Mouse (Mus musculus) left cerebral cortex, postnatal 4 days (tissue): ENCODE measurements at regions not wholly inside any gene's neighbourhood (a gene's known extent, or its start where the extent isn't known, plus 50 kb on each side); places are given as distances from the start of the nearest gene placed in this dataset.
A peak's percentile ranks its signal among the peaks of the same experiment; 100 is the strongest.

Source experiments
- DNase-seq: peaks from one replicate; pipeline ENCODE4 v3.0.0-alpha.2; 2022
- intact Hi-C: fragments of 180-260 bp; cut with DNase I; formaldehyde crosslinking; loops from one replicate; pipeline ENCODE4 v1.15.1; 2025

DNA sequence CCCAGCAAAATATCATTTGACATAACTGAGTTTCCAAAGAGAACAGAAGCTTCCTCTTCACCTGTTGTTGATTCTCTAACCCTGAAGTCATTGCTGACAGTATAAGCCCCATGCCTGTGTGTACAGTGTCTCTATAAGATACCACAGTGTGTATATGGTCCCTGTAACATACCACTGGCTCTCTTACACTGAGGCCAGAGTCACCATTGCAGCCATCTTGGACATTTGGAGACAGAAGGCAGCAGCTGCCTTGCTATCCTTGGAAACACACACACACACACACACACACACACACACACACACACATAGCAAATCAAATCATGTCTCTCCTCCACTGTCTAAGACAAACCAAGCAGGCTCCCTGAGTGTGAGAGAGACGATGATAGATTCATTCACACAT lies 192.9 kb downstream of the Ackr3 start:
- no peak for DNase-seq
- intact Hi-C loops: no loop called here

DNA sequence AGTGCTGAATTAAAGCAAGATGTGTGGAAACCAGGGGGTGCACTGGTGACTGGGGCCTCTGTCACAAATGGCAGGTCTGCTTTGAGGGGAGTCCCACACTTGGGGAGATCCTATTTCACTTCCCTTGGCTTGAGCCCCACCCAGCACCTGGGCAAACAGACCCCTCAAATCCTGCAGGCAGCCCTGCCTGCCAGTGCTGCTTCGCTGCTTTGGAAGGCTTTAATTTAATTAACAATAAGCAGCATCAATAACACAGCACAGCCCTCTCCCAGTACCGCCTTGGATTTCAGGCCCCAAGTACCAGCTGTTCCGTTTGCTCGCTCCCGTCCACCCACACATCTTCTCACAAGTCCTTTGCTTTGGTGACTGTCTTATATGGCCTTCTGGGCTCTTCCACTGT lies 193.6 kb downstream of the Ackr3 start:
- intact Hi-C loops: no loop called here
- DNase-seq: peak; percentile 11

GRCm38 (mm10) chr1:90398396-90398975 lies 194.7 kb downstream of the Ackr3 start:
- DNase-seq: no peak
- intact Hi-C loops: no loop called here

- intact Hi-C loops: no loop called here
- DNase-seq: no peak
Measured at GRCm38 (mm10) chr1:90403057-90403456, 199.3 kb downstream of the Ackr3 start.

GRCm38 (mm10) chr1:90404717-90405487 lies 197.9 kb upstream of the Cops8 start:
- DNase-seq: no peak
- intact Hi-C loops: no loop called here

- intact Hi-C loops: no loop called here
- DNase-seq: no peak
Measured at GRCm38 (mm10) chr1:90406663-90407062, 196.1 kb upstream of the Cops8 start.

DNA sequence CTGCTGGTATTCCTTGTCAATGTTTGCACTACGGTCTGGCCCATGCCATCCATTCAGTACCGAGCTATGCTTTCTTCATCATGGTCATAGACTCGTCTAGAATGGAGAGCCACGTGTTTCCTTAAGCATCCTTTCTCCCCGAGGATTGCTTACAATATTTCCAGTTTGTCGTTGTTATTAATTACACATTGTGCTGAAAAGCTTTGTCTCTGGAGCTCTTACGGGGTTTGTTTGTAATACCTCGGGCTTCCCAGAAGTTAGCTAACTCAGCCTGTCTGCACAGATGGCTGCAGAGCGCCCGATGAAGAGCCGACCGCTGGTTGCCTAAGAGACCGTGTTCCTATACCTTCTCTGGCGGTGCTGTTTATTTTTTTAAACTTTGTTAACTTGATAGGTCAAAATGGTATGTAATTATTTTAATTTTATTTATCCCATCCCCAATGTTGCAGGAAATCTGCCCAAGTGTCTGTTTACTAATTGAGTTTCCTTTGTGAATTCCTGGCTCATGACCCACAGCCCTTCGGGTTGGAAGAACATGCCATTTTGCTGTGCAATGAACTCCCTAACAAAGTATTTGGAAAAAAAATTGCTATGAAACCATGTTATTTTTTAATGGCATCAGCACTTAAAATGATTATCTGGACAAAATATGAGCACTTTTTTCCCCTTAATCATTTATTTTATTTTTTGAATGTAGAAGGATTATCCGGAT lies 194.1 kb upstream of the Cops8 start:
- intact Hi-C loops: no loop called here
- DNase-seq: no peak

- intact Hi-C loops: no loop called here
- DNase-seq: no peak
Measured at GRCm38 (mm10) chr1:90409236-90409635, 193.5 kb upstream of the Cops8 start.

DNA sequence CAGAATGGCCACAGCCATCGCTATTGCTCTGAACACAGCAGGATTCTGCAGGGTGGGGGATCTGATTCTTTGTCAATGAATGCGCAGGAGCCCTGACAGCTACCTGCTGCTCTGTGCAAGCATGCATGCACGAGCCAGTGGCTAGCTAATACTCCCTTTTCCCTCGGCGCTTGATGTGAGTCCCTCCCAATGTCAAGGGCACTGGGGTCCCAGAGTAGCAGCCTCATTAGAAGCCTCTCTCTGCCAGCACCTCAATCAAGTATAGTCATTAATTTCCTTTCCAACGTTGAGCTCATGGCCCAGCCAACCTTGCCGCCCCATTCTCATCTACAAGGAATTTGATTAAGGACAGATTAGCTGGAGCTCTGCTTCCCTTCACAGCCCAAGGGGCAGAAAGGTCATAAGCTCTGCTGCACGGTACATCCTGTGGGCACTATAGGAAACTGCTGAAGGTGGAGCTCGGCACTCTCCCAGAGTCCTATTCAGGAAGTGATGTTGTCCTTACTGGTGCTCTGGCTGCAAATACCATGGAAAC lies 190.2 kb upstream of the Cops8 start:
- no peak for DNase-seq
- intact Hi-C loops: no loop called here

GRCm38 (mm10) chr1:90414751-90415150 lies 188.0 kb upstream of the Cops8 start:
- intact Hi-C loops: no loop called here

GRCm38 (mm10) chr1:90424066-90424821 lies 178.5 kb upstream of the Cops8 start:
- intact Hi-C loops: no loop called here
- DNase-seq: no peak

More at GRCm38 (mm10) chr1:90414751-90415150, 188.0 kb upstream of the Cops8 start:
- no peak for DNase-seq

DNA sequence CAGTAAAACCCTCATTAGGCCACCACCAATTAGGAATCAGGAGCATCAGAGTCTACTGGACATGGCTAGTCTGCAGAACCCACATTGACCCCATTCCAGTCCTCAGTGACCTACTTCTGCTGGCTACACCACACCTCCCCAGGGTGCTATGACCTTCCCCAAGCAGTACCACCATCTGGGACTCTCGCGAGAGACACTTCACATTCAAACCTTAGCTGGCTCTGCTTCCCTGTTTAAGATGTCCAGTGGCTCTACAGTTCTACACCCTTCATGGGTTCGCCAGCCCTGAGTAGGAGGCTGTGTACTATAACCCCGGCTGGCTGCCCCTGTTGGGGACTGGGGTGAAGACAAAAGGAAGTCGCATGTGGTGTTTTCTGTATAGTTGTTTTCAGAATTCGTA lies 174.4 kb upstream of the Cops8 start:
- no peak for DNase-seq
- intact Hi-C loops: no loop called here

DNA sequence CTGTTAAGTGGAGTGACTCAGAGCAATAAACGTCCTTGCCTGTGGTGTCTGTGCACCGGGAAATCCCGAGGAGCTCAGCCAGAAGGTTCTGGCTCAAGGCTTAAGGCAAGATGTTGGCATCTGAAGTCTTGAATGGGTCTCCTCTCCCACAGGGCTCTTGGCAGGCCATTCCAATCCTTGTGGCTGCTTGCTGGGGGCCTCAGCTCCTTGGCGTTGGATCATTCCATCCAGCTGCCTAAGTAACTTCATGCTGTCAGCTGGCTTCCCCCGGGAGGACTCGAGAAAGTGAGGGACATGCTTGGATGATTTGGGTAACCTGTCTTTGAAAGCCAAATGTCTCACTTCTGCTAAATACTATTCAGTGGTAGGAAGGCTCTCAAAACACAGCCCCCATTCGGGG lies 174.0 kb upstream of the Cops8 start:
- DNase-seq: peak; percentile 57
- intact Hi-C loops: no loop called here

DNA sequence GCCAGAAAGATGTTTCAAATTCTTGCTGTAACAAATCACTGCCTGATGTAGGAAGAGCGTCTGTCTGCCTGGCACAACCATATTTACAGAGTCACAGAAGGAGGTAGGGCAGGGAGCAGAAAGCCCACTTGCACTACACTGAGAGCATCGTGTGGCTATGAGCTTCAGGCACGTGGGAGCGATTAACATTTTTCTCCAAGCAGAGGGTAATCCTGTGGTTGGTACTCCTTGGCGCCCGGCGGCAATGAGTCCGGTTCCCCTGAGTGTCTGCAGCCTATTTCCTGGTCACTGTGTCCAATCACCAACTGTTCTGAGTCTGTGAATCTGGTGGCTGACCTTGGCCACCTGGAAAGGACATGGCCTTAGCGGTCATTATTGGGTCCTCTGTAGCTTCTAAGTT lies 172.3 kb upstream of the Cops8 start:
- no peak for DNase-seq
- intact Hi-C loops: no loop called here

- intact Hi-C loops: no loop called here
- DNase-seq: no peak
Measured at GRCm38 (mm10) chr1:90431783-90432182, 171.0 kb upstream of the Cops8 start.

- intact Hi-C loops: no loop called here
- DNase-seq: no peak
Measured at GRCm38 (mm10) chr1:90433911-90434310, 168.9 kb upstream of the Cops8 start.

- DNase-seq: no peak
Measured at GRCm38 (mm10) chr1:90440638-90441037, 162.1 kb upstream of the Cops8 start.

GRCm38 (mm10) chr1:90441134-90441868 lies 161.5 kb upstream of the Cops8 start:
- intact Hi-C loops: no loop called here
- no peak for DNase-seq

More at GRCm38 (mm10) chr1:90440638-90441037, 162.1 kb upstream of the Cops8 start:
- intact Hi-C loops: no loop called here

DNA sequence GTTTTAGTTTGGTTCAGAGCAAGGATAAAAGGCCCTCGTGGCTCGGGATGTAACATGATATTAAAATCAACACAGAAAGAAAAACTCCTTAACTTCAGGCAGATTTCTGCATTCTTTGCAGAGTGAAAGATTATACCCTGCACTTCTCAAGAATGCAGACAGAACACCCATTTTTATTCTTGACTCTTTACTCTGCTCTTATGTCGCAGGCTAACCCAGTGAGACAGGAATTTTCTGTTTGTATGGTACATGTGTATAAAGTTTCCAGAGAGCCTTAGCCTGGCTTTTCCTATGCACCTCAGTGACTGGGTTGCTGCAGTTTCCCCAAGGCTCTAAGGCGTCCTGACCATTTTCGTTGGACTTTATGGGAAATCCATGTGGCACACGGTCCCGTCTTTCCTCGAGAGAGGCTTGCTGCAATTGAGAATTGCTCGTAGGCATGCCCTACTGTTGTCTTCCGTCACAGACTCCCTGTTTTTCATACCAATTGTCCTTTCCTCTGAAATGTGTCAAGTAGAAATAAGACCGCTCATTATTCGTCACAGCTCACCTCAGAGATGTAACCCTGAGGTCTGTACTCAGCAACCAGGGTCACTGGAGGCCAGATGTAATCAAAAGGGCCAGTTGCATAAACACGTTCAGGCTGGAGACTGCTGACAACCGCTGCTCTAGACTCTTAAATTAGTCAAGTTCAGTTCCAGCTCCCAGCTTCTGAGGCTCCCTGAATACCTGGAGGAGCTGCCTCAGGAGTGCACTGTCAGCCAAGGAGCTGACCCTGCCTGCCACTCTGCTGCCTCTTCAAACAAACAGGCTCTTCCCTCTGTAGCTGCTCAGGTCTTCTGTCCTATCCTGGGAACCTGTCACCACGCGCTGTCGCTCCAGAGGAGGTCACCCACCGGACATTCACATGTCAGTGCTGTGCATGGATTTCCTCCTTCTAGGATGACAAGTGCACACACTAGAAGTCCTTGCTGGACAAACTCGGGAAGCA lies 160.2 kb upstream of the Cops8 start:
- intact Hi-C loops: no loop called here

More for the DNA sequence above, 160.2 kb upstream of the Cops8 start:
- DNase-seq: no peak
